Mouse (Mus musculus) T-helper 2 cell (primary cell): ENCODE measurements around the gene Cdc42bpg.
"Not testable (repeated sequence)": the region's sequence is repeated elsewhere in the genome, so short reads cannot be mapped to it uniquely, and the experiment has no call there.

Source experiments
- in situ Hi-C: fragments of 300-600 bp; cut with MboI, MseI; formaldehyde crosslinking; loops from one replicate; pipeline ENCODE4 v1.15.1; 2025; ENCODE audit warnings: high pct_unique_total_duplicates

Cdc42bpg gene

GRCm38 (mm10) chr19:6296551-6297210 is 9.6 kb upstream of the Cdc42bpg start:
- in situ Hi-C loops: loop anchor here (5.0 kb wide), 1 partner anchor 804 kb away; the partner anchor contains the start of gene Cfl1

DNA sequence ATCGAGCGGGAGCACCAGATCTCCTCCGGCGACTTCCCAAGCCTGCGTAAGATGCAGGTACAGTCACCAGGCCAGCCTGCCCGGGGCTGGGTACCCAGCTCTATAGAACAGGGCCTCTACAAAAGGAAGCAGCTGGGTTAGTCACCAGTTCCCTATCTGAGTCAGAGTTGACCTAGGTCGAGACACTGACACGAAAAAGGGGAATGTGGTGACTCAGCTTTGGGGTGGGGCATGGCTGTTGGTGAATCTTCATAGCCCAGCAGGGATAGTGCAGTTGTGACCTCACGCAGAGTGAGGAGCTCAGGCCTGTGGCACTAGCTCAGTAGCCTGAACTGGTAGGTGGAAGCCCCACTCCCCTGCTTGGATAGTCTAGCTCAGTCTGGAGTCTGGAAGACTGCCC is 8.6 kb upstream of the Cdc42bpg start:
- in situ Hi-C loops: loop anchor here (5.0 kb wide), 1 partner anchor 805 kb away; the partner anchor contains the start of gene Cfl1

DNA sequence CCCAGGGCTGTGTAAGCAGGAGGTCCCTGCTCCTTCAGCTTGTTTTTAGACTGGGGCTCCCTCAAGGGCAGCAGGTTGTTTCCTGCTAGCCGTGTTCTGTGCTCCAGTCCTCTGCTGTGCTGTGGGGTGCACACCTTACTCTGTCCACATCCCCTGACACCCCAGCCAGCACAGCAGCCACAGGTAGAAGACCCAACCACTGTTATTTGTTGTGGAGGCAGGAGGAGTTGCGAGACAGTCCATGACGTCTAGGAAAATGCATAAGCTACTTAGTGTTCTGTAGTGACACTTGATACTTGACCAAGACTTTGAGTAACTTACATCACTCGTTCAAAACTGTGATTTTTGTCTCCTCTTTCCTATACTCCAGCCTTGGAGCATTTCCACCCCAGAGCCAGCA is 7.3 kb upstream of the Cdc42bpg start:
- in situ Hi-C loops: loop anchor here (5.0 kb wide), 1 partner anchor 807 kb away; the partner anchor contains the start of gene Cfl1

DNA sequence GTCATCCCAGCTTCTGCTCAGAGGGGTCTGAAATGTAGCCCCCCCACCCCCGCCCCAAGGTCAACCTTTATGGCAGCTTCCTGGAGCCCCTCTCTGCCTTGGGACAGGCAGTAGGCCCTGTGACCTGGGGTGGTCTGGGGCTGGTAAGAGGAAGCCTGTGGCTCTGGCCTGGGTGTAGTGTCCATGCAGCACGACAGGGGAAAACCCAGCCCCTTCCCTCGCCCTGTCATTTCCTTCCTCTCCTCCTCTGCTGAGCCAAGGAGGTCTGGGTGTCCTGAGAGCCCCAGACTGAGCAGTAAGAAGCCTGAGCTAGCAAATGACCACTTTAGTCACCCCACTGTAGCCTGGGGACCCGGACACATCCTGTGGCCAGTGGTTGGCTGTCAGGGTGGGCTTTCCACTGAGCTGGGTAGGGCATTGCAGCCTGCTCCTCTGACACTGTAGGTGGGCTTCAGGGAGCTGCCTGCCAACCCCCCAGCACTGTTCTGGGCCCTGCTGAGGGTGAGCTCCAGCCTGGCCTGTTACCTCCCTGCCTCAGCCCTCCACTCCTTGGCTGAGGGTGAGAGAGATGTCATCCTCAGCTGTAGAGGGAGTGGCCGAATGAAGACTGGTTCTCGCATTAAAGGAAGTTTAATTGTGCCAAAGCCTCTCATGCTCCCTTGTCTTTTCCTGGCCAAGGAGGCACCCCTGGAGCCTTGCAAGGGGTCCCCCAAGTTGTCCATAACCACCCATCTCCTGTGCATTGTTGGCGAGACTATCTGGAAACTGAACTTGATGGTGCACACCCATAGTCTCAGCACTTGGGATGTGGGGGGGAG is 6.6 kb upstream of the Cdc42bpg start:
- in situ Hi-C loops: loop anchor here (5.0 to 10.0 kb wide), 2 partner anchors 385 to 807 kb away; partner anchors contain the start of gene Cfl1

DNA sequence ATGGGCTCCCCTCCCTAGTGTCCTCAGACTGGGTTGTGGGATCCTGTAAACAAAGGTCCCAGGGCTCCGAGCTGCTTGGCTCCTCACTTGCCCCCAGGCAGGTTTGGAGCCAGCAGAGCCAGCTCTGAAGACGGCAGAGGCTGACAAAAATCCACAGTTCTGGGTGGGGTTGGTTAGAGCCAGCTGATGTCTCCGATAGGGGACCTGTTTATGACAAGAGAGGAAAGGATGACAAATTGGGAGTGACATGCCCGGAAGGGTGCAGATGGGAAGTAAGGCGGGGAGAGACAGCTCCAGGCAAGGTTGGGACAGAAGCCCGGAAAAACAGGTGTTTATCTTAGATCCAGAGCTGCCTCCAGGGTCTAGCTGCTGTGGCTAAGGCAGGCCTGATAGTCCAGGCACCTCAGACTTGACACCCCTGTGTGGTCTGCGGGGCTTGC is 5.8 kb upstream of the Cdc42bpg start:
- in situ Hi-C loops: loop anchor here (10.0 kb wide), 1 partner anchor 384 kb away; no protein-coding TSS in a partner anchor

GRCm38 (mm10) chr19:6302114-6302513 is 4.1 kb upstream of the Cdc42bpg start:
- in situ Hi-C loops: loop anchor here (10.0 kb wide), 1 partner anchor 383 kb away; no protein-coding TSS in a partner anchor

- in situ Hi-C loops: loop anchor here (10.0 kb wide), 1 partner anchor 382 kb away; no protein-coding TSS in a partner anchor
These were observed 3.7 kb upstream of the Cdc42bpg start for GRCm38 (mm10) chr19:6302522-6302921.

- in situ Hi-C loops: loop anchor here (10.0 kb wide), 1 partner anchor 381 kb away; no protein-coding TSS in a partner anchor
These were observed 2.4 kb upstream of the Cdc42bpg start for GRCm38 (mm10) chr19:6303831-6304230.

- in situ Hi-C loops: loop anchor here (5.0 to 10.0 kb wide), 2 partner anchors 33 to 380 kb away; no protein-coding TSS in a partner anchor
These were observed 1.3 kb upstream of the Cdc42bpg start for GRCm38 (mm10) chr19:6304787-6305516.

- in situ Hi-C loops: loop anchor here (5.0 to 10.0 kb wide), 2 partner anchors 33 to 379 kb away; no protein-coding TSS in a partner anchor
These were observed 640 bp upstream of the Cdc42bpg start for GRCm38 (mm10) chr19:6305517-6306115.

- in situ Hi-C loops: loop anchor here (5.0 to 10.0 kb wide), 2 partner anchors 34 to 378 kb away; no protein-coding TSS in a partner anchor
These were observed 330 bp downstream of the Cdc42bpg start for GRCm38 (mm10) chr19:6306586-6306985.

GRCm38 (mm10) chr19:6307733-6308531 is 1.7 kb downstream of the Cdc42bpg start:
- in situ Hi-C loops: loop anchor here (5.0 to 10.0 kb wide), 2 partner anchors 36 to 377 kb away; no protein-coding TSS in a partner anchor

DNA sequence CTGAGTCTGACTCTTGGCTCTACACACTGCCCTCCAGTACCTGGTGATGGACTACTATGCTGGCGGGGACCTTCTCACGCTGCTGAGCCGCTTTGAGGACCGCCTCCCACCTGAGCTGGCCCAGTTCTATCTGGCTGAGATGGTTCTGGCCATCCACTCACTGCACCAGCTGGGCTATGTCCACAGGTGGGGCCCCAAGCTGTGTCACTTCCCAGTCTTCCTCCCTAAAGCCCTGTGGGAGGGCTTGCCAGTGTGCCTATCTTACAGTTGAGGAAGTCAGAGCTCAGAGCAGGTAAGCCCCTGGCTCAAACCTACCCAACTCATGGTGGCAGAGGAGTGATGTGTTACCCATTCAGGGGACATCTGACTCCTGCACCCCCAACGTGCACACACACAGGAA is 3.9 kb downstream of the Cdc42bpg start:
- in situ Hi-C loops: no loop called here

DNA sequence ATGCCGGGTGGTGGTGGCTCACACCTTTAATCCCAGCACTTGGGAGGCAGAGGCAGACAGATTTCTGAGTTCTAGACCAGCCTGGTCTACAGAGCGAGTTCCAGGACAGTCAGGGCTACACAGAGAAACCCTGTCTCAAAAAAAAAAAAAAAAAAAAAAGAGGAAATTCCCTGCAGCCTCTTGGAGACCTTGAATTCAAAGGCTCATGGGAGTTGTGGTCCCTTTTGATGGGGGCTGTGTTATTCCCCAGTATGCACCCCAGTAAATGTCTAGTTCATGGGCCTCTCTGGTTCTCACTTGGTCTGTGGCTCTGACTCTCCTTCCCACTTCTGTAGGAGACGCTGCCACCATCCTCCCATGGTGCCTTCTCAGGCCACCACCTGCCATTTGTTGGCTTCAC is 5.5 kb downstream of the Cdc42bpg start:
- in situ Hi-C loops: not testable (repeated sequence)

DNA sequence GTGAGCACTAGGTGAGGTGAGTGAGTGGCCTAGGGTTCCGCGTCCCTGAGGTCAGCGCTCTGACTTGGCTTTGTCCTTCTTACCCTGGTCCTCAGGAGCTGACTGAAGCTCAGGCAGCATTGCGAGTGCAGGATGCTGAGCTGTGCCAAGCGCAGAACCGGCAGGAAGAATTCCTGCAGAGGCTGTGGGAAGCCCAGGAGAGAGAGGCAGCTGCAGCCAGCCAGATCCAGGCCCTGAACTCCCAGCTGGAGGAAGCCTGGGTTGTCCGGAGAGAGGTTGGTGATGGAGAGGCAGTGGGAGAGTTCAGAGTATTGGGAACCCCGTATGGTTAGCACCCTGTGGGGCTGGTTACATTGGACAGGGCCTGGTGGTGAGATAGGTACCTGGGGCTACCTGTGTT is 7.5 kb downstream of the Cdc42bpg start:
- in situ Hi-C loops: no loop called here

DNA sequence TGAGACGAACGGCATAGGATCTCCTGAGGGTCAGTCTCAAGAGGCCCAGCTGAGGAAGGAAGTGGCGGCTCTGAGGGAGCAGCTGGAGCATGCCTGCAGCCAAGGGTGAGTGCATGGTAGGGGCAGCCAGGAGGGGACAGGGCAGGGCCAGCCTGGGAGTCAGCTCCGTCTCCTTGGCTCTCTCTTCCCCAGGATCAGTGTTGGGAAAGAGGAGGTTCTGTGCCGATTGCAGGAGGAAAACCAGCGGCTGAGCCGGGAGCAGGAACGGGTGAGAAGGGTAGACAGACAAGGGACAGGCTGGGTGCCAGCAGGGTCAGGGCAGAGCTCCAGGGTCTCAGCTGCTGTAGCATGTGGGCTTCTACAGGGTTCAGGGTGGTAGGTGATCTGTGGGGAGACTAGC is 8.3 kb downstream of the Cdc42bpg start:
- in situ Hi-C loops: no loop called here

GRCm38 (mm10) chr19:6315573-6315972 is 9.3 kb downstream of the Cdc42bpg start:
- in situ Hi-C loops: no loop called here

GRCm38 (mm10) chr19:6318145-6318544 is 11.9 kb downstream of the Cdc42bpg start:
- in situ Hi-C loops: no loop called here

DNA sequence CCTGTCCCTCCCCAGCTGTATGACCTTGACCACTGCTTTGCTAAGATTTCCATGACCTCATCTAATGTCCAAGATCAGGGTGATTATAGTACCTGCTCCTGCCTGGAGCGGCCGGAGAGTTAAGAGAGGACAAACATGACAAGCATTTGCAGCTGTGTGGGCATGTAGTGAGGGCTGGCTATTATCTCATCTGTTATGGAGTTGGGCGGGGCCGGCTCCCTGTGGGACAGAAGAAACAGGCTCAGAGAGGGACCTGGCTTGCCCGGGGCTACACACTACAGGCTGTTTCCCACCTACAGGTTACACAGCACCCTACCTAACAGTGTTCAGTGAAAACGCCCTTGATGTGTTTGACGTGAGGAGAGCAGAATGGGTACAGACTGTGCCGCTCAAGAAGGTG is 15.1 kb downstream of the Cdc42bpg start:
- in situ Hi-C loops: no loop called here
